Mouse (Mus musculus): ENCODE measurements at regions not wholly inside any gene's neighbourhood (a gene's known extent, or its start where the extent isn't known, plus 50 kb on each side); places are given as distances from the start of the nearest gene placed in this dataset.
"Not testable (repeated sequence)": the region's sequence is repeated elsewhere in the genome, so short reads cannot be mapped to it uniquely, and the experiment has no call there.

DNA sequence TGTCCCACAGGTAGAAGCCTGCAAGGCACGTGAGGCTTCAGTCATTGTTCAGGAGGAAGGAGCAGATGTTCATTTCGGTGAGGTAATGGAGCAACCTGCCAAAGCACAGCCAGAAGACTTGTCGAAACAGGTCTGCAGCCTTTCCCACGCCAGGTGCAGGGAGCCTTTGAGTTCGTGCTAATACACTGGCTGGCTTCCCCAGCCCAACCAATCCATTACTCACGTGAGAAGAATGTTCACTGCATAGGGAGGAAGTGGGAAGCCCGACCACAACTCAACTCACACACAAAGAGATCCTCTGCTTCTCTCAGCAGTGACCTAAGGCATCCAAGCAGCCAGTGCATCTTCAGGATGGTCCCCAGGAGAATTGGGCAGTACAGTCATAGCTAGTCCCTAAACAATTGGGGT lies 153.0 kb upstream of the Hes1 start:
- Histone ChIP-seq H3K9me3 (ENCODE audit: control insufficient read depth, low read length) (no peaks in the 10 kb centered on the region; the same call in 1 of the 2 replicates), H3K36me3 (ENCODE audit: control insufficient read depth, insufficient read depth, low read length) (no peaks in the 10 kb centered on the region), H3K4me3 (ENCODE audit: low read depth, low read length) (no peak overlapping the region), H3K27ac (replicated peaks; ENCODE audit: low read depth, low read length) (peak overlapping the region; percentile 44; the same call in 1 of the 2 replicates), H3K27me3 (replicated peaks; ENCODE audit: control insufficient read depth, insufficient read depth, low read length) (no peaks in the 10 kb centered on the region), H3K9ac (ENCODE audit: low read depth, low read length) (no peak overlapping the region), H3K4me1 (ENCODE audit: control insufficient read depth, insufficient read depth, low read length) (peaks cover 6% of the 10 kb centered on the region; the same call in 1 of the 2 replicates), H3K4me2 (ENCODE audit: low read depth, low read length) (no peak overlapping the region)
- WGBS = 52% methylated on average over 7 of the region's 7 CpGs
- DNase-seq (ENCODE audit: low spot score) (peak; percentile 93), ATAC-seq (ENCODE audit: low read depth) (peak; percentile 85)

DNA sequence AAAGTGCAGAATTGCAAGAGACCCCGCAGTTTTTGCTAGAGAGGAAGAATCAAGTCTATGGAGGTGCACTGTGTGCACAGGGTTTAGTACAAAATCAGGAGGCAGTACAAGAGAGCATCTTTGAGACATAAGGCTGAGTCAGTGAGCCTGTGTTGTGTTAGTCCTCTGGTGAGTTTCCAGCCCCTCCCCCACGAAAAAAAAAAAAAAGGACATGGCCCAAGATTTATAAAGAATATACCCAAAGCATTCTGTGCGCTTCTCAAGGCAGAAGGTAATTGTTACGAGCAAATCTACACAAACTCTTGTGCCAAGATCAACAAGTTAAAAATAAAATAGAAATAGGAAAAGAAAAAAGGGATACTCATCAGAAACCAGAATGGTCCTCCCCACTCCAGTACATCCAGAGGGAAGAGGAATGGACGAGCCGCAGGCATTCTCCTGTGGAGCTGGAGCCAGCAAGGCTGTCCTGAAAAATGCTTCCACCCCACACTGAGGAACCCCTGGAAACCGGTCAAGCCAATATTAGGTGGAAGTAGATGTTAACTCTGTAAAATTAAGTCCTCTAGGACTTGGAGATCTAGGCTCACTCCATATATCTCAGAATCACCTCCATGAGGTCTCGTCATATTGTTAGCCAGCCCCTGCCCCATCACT lies 150.7 kb upstream of the Hes1 start:
- Histone ChIP-seq H3K4me1 (ENCODE audit: control insufficient read depth, insufficient read depth, low read length) (peaks cover 6% of the 10 kb centered on the region; the same call in 1 of the 2 replicates), H3K4me3 (ENCODE audit: low read depth, low read length) (no peak overlapping the region), H3K9me3 (ENCODE audit: control insufficient read depth, low read length) (no peaks in the 10 kb centered on the region; the same call in 1 of the 2 replicates), H3K4me2 (ENCODE audit: low read depth, low read length) (no peak overlapping the region), H3K27ac (replicated peaks; ENCODE audit: low read depth, low read length) (no peak overlapping the region), H3K27me3 (replicated peaks; ENCODE audit: control insufficient read depth, insufficient read depth, low read length) (no peaks in the 10 kb centered on the region), H3K36me3 (ENCODE audit: control insufficient read depth, insufficient read depth, low read length) (no peaks in the 10 kb centered on the region), H3K9ac (ENCODE audit: low read depth, low read length) (no peak overlapping the region)
- DNase-seq (ENCODE audit: low spot score) (no peak), ATAC-seq (ENCODE audit: low read depth) (no peak)
- whole genome bisulfite sequencing = 71% methylated on average over 8 of the region's 8 CpGs

DNA sequence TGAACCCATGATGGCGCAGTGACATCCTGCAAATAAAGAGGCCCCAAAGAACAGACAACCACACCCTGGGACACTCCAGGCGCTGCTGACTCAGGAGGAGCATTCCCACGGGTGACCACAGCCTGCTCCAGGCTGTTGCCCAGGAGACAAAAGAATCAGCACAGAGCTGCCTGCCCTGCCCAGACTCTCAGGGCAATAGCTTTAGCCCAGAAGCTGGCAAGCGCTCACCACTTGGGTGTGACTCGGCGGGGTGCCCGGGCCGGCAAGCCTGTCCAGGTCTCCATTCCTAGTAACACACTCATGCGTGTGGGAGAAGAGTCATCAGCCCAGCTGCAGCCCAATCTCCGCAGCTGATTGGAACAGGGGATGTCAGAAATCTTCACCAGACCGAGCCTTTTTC lies 148.8 kb upstream of the Hes1 start:
- ATAC-seq (ENCODE audit: low read depth) = no peak
- WGBS = 58% methylated on average over 11 of the region's 11 CpGs
- Histone ChIP-seq H3K4me3 (ENCODE audit: low read depth, low read length) (no peak overlapping the region), H3K27ac (replicated peaks; ENCODE audit: low read depth, low read length) (no peak overlapping the region), H3K4me2 (ENCODE audit: low read depth, low read length) (no peak overlapping the region), H3K9me3 (ENCODE audit: control insufficient read depth, low read length) (no peaks in the 10 kb centered on the region; the same call in 1 of the 2 replicates), H3K9ac (ENCODE audit: low read depth, low read length) (no peak overlapping the region), H3K4me1 (ENCODE audit: control insufficient read depth, insufficient read depth, low read length) (no peaks in the 10 kb centered on the region), H3K27me3 (replicated peaks; ENCODE audit: control insufficient read depth, insufficient read depth, low read length) (no peaks in the 10 kb centered on the region), H3K36me3 (ENCODE audit: control insufficient read depth, insufficient read depth, low read length) (no peaks in the 10 kb centered on the region)
- DNase-seq (ENCODE audit: low spot score) = no peak

DNA sequence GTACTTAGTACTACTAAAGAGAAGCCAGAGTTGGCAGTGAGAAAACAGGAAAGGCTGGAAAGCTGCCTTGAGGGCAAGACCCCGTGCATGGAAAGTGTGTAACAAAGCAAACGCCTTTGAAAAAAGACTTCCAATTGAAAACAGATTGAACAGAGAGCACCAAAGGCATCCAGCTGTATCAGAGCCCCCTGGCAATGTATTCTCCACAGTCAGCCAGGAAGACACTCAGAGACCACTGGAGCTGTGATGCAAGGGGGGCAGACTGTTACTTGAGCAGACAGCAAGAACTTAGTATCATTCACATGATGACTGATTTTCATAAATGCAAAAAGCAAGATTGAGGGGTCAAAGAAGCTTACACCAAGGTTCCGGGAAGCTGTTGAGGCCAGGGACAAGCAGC lies 146.2 kb upstream of the Hes1 start:
- Histone ChIP-seq H3K36me3 (ENCODE audit: control insufficient read depth, insufficient read depth, low read length) (no peaks in the 10 kb centered on the region), H3K4me2 (ENCODE audit: low read depth, low read length) (no peak overlapping the region), H3K27ac (replicated peaks; ENCODE audit: low read depth, low read length) (no peak overlapping the region; the same call in 1 of the 2 replicates), H3K4me3 (ENCODE audit: low read depth, low read length) (no peak overlapping the region), H3K9ac (ENCODE audit: low read depth, low read length) (no peak overlapping the region), H3K4me1 (ENCODE audit: control insufficient read depth, insufficient read depth, low read length) (no peaks in the 10 kb centered on the region), H3K9me3 (ENCODE audit: control insufficient read depth, low read length) (no peaks in the 10 kb centered on the region), H3K27me3 (replicated peaks; ENCODE audit: control insufficient read depth, insufficient read depth, low read length) (no peaks in the 10 kb centered on the region)
- DNase-seq (ENCODE audit: low spot score) (peak; percentile 55), ATAC-seq (ENCODE audit: low read depth) (no peak)
- 31% methylated on average over 3 of the region's 3 CpGs for WGBS

DNA sequence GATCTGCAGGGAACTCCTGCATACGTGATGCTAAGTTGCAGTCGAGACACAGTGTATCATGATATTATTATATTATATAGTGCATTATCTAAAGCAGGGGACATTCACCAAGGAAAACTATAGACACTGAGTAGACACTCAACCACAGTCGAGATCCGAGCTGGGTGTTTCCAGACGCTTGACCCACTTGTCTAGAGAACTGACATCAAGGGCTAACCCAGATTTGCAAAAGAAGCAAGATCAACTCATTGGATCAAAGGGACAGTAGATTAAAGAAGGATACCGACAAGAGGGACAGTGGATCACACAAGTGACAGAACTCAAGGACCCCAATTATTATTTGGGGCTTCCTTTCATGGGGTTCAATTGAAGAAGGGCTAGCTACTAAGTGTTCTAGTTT lies 145.8 kb upstream of the Hes1 start:
- DNase-seq (ENCODE audit: low spot score) = no peak
- Histone ChIP-seq H3K27me3 (replicated peaks; ENCODE audit: control insufficient read depth, insufficient read depth, low read length) (no peaks in the 10 kb centered on the region), H3K4me3 (ENCODE audit: low read depth, low read length) (no peak overlapping the region), H3K36me3 (ENCODE audit: control insufficient read depth, insufficient read depth, low read length) (no peaks in the 10 kb centered on the region), H3K4me2 (ENCODE audit: low read depth, low read length) (no peak overlapping the region), H3K4me1 (ENCODE audit: control insufficient read depth, insufficient read depth, low read length) (no peaks in the 10 kb centered on the region), H3K27ac (replicated peaks; ENCODE audit: low read depth, low read length) (no peak overlapping the region), H3K9me3 (ENCODE audit: control insufficient read depth, low read length) (no peaks in the 10 kb centered on the region), H3K9ac (ENCODE audit: low read depth, low read length) (no peak overlapping the region)
- ATAC-seq (ENCODE audit: low read depth) = no peak
- 71% methylated on average over 6 of the region's 6 CpGs for WGBS

DNA sequence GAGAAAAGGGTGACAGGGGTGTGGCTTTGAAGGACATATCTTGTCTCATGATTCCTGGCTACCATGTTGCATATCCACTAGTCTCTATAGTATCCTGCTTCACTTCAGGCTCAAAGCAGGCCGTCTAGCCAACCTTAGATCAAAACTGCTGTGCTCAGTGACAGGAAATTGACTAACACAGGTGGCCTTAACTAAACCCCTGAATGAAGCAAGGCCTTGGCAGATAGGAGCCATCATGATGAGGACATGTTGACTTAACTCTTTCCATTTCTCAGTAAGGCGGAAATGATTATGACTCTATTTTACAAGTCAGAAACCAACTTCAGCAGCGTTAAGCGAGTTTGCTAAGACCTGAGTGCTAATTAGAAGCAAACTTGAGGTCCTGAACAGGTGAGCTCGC lies 143.2 kb upstream of the Hes1 start:
- ATAC-seq (ENCODE audit: low read depth) (no peak), DNase-seq (ENCODE audit: low spot score) (no peak)
- no peak overlapping the region for H3K9ac ChIP-seq (ENCODE audit: low read depth, low read length)
- H3K4me1 ChIP-seq (ENCODE audit: control insufficient read depth, insufficient read depth, low read length) = no peaks in the 10 kb centered on the region
- H3K27ac ChIP-seq (replicated peaks; ENCODE audit: low read depth, low read length) = no peak overlapping the region
- H3K4me2 ChIP-seq (ENCODE audit: low read depth, low read length) = no peak overlapping the region
- no peaks in the 10 kb centered on the region for H3K27me3 ChIP-seq (replicated peaks; ENCODE audit: control insufficient read depth, insufficient read depth, low read length)
- H3K4me3 ChIP-seq (ENCODE audit: low read depth, low read length) = no peak overlapping the region
- no peaks in the 10 kb centered on the region for H3K36me3 ChIP-seq (ENCODE audit: control insufficient read depth, insufficient read depth, low read length)
- 78% methylated on average over 5 of the region's 5 CpGs for WGBS
- H3K9me3 ChIP-seq (ENCODE audit: control insufficient read depth, low read length) = no peaks in the 10 kb centered on the region

DNA sequence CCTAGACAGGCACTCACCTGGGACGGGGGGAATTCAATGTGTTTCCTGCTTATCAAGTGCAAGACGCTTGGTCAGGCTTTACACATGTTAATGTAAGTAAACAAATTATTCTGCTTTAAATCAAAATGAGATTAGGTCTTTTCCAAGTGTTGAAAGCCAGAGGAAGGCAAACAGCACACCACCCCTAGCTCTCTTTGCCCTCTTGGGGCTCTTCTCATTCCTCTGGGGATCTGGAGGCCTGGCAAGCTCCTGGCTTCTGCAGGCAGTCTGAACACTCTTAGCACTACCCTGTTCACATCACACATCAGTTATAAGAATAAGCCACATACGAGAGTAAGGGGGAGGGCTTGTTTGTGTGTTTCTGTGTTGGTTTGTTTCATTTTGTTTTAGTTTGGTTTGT lies 142.8 kb upstream of the Hes1 start:
- no peaks in the 10 kb centered on the region for H3K36me3 ChIP-seq (ENCODE audit: control insufficient read depth, insufficient read depth, low read length)
- WGBS = 69% methylated on average over 3 of the region's 3 CpGs
- ATAC-seq (ENCODE audit: low read depth) = no peak
- DNase-seq (ENCODE audit: low spot score) = no peak
- H3K4me3 ChIP-seq (ENCODE audit: low read depth, low read length) = no peak overlapping the region
- H3K4me1 ChIP-seq (ENCODE audit: control insufficient read depth, insufficient read depth, low read length) = no peaks in the 10 kb centered on the region
- H3K9me3 ChIP-seq (ENCODE audit: control insufficient read depth, low read length) = no peaks in the 10 kb centered on the region
- no peak overlapping the region for H3K27ac ChIP-seq (replicated peaks; ENCODE audit: low read depth, low read length)
- no peak overlapping the region for H3K9ac ChIP-seq (ENCODE audit: low read depth, low read length)
- no peaks in the 10 kb centered on the region for H3K27me3 ChIP-seq (replicated peaks; ENCODE audit: control insufficient read depth, insufficient read depth, low read length)
- no peak overlapping the region for H3K4me2 ChIP-seq (ENCODE audit: low read depth, low read length)

DNA sequence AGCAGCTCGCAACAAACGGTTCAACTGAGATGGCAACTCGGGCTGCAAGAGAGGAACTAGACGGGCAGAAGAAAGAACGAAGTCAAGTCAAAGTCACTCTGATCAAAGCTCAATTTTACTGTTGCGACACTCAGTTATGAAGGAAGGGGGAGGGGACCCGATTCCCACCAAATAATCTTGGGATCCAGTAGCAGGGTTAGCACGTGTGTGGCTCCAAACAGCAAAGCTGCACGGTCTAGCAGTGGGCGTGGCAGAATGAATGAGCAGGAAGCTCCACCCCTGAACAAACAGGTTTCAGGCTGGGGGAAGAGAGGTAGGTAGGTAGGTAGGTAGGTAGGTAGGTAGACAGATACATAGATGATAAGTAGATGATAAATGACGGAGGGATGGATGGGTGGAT lies 136.9 kb upstream of the Hes1 start:
- not testable (repeated sequence) for ATAC-seq (ENCODE audit: low read depth); H3K4me1 ChIP-seq (ENCODE audit: control insufficient read depth, insufficient read depth, low read length)

DNA sequence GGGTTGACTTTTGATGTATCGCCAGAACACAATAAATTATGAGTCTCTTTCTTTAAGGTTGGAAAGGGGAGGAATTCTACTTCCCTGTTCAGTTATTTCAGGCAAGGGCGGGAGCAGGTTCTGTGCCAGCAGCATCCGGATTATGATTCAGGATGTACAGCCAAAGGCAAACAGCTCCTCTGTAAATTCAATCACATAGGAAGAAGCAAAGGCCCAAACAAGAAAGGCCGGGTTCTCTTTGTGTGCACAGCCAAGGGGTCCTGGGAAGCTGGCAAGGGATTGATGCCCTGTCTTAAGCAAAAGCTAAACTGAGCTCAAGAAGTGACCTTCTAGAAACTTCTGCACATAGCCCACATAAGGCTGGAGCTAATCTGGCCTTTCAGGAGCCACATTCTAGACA lies 135.9 kb upstream of the Hes1 start:
- H3K27ac ChIP-seq (replicated peaks; ENCODE audit: low read depth, low read length) = no peak overlapping the region
- H3K4me1 ChIP-seq (ENCODE audit: control insufficient read depth, insufficient read depth, low read length) = no peaks in the 10 kb centered on the region
- 82% methylated on average over 4 of the region's 4 CpGs for WGBS
- peaks cover 7% of the 10 kb centered on the region; the same call in 1 of the 2 replicates for H3K9me3 ChIP-seq (ENCODE audit: control insufficient read depth, low read length)
- ATAC-seq (ENCODE audit: low read depth) (no peak), DNase-seq (ENCODE audit: low spot score) (no peak)
- no peaks in the 10 kb centered on the region for H3K36me3 ChIP-seq (ENCODE audit: control insufficient read depth, insufficient read depth, low read length)
- no peak overlapping the region for H3K4me3 ChIP-seq (ENCODE audit: low read depth, low read length)
- H3K9ac ChIP-seq (ENCODE audit: low read depth, low read length) = no peak overlapping the region
- no peak overlapping the region for H3K4me2 ChIP-seq (ENCODE audit: low read depth, low read length)
- no peaks in the 10 kb centered on the region for H3K27me3 ChIP-seq (replicated peaks; ENCODE audit: control insufficient read depth, insufficient read depth, low read length)

More for the DNA sequence above, 136.9 kb upstream of the Hes1 start:
- H3K27ac ChIP-seq (replicated peaks; ENCODE audit: low read depth, low read length); H3K9ac ChIP-seq (ENCODE audit: low read depth, low read length); H3K9me3 ChIP-seq (ENCODE audit: control insufficient read depth, low read length); H3K36me3 ChIP-seq (ENCODE audit: control insufficient read depth, insufficient read depth, low read length); H3K4me2 ChIP-seq (ENCODE audit: low read depth, low read length); H3K27me3 ChIP-seq (replicated peaks; ENCODE audit: control insufficient read depth, insufficient read depth, low read length); DNase-seq (ENCODE audit: low spot score); H3K4me3 ChIP-seq (ENCODE audit: low read depth, low read length): not testable (repeated sequence)
- 90% methylated on average over 11 of the region's 11 CpGs for WGBS

All from embryonic facial prominence, embryonic 14.5 days (tissue).